Mouse (Mus musculus) limb, embryonic 12.5 days (tissue): ENCODE data around the gene Adh7. TPM values are rescaled to one million over a fixed set of nuclear protein-coding genes. Genes with fewer than 3 reads are reported as not detected.

Source experiments
- ATAC-seq: fragments of 200-750 bp; cut with Nextera tagmentation; 2 replicates; pipeline ENCODE4 v1.8.0; 2017; ENCODE audit warnings: low read depth, moderate TSS enrichment; ENCODE audit not compliant: insufficient number of reproducible peaks, insufficient read depth, low FRiP score, low TSS enrichment
- H3K27ac ChIP-seq: fragments of 300-500 bp; sonication (generic); 2 replicates; pipeline ENCODE4 v1.5.1; 2016; ENCODE audit warnings: mild to moderate bottlenecking, moderate library complexity
- H3K27me3 ChIP-seq: fragments of 300-500 bp; sonication (generic); 2 replicates; pipeline ENCODE4 v1.6.1; 2016; ENCODE audit warnings: mild to moderate bottlenecking, moderate library complexity
- H3K36me3 ChIP-seq: fragments of 300-500 bp; sonication (generic); 2 replicates; pipeline ENCODE4 v1.6.1; 2016; ENCODE audit warnings: mild to moderate bottlenecking, moderate library complexity
- H3K4me1 ChIP-seq: fragments of 300-500 bp; sonication (generic); replicated peaks from 2 replicates; pipeline ENCODE4 v1.6.1; 2016
- H3K4me2 ChIP-seq: fragments of 300-500 bp; sonication (generic); 2 replicates; pipeline ENCODE4 v1.6.1; 2016; ENCODE audit warnings: mild to moderate bottlenecking, moderate library complexity
- H3K4me3 ChIP-seq: fragments of 300-500 bp; sonication (generic); replicated peaks from 2 replicates; pipeline ENCODE4 v1.5.1; 2016; ENCODE audit warnings: mild to moderate bottlenecking
- H3K9ac ChIP-seq: fragments of 300-500 bp; sonication (generic); replicated peaks from 2 replicates; pipeline ENCODE4 v1.6.1; 2016; ENCODE audit warnings: mild to moderate bottlenecking, moderate library complexity
- H3K9me3 ChIP-seq: fragments of 300-500 bp; sonication (generic); 2 replicates; pipeline ENCODE4 v1.6.1; 2016; ENCODE audit warnings: mild to moderate bottlenecking, moderate library complexity
- WGBS: fragments of 180-500 bp; shearing (Covaris S2); methylation state at CpG from one replicate; pipeline ENCODE4 v1.1.7; 2016; 5-methylcytosine and 5-hydroxymethylcytosine counted together
- polyA plus RNA-seq: library from polyadenylated mRNA; unstranded; fragments of >200 nt; fragmentation: Nextera tagmentation; extraction: Ambion mirVana; gene quantifications from 2 replicates; pipeline ENCODE4 v1.2.1, GENCODE M21; 2016

The Adh7 gene
- polyA plus RNA-seq, 1 experiment from 2014 or later: 0.20 TPM

DNA sequence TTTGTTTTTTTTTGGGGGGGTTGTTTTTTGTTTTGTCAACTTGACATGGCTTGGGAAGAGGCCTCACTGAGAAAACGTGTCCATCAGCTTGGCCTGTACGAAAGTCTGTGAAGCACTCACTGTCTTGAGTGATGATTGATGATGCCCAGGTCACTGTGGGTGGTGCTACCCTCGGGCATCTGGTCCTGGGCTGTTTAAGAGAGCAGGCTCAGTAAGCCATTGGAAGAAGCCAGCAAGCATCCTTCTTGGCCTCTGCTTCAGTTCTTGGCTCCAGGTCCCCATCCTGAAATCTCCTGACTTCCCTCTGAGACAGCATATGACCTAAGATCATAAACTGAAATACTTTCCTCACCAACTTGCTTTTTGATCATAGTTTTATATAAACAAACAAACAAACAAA, 37.8 kb downstream of the Adh7 start:
- 0 out of 2 replicates have a peak, but pooled peaks cover 2% of the 10 kb centered on the region for H3K27me3 ChIP-seq
- ATAC-seq: no peak
- H3K4me2 ChIP-seq: no peak overlapping the region
- H3K9ac ChIP-seq: no peak overlapping the region
- H3K27ac ChIP-seq: no peak overlapping the region
- no peak overlapping the region for H3K4me3 ChIP-seq
- H3K9me3 ChIP-seq: no peaks in the 10 kb centered on the region
- H3K36me3 ChIP-seq: no peaks in the 10 kb centered on the region
- peaks cover 8% of the 10 kb centered on the region; the same call in 1 of the 2 replicates for H3K4me1 ChIP-seq
- WGBS: 25% methylated on average over 3 of the region's 3 CpGs

DNA sequence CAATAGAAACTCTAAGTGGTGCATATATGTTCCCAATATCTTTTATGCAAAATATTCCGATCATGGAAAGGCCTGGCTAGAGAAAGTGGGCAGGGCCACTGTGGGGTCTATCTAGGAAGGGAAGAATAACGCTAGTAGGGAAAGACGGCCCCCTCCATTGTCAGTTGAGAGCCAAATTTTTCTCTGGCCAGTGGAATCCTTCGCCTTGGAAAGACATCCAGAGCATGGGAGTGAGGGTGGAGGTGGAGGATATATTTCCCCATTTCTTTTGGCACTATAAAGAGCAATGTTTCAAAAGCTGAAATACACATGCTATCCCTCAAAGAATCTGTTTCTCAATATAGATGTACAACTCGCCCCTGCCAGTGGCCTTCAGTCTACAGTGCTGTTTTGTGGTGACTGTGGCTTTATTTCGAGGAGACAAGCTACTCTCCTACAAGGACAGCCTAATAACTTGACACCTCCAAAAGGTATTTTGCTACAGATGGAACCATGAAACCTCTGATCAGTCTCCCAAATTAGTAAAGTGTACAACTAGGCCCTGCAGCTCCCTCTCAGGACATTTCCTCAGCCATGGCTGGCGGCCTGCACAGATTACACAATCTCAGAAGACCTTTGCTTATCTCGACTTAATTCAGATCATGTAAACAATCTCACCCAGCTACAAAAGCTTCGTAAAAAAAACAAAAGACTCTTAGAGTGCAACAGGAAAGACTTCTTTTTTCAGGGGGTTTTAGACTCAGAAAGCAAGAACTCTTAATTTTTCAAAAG, 38.4 kb downstream of the Adh7 start:
- Histone ChIP-seq H3K4me2 (no peak overlapping the region), H3K4me1 (peaks cover 8% of the 10 kb centered on the region; the same call in 1 of the 2 replicates), H3K4me3 (no peak overlapping the region), H3K27ac (no peak overlapping the region), H3K36me3 (no peaks in the 10 kb centered on the region), H3K9me3 (no peaks in the 10 kb centered on the region), H3K27me3 (0 out of 2 replicates have a peak, but pooled peaks cover 2% of the 10 kb centered on the region), H3K9ac (no peak overlapping the region)
- 70% methylated on average over 9 of the region's 9 CpGs for WGBS
- ATAC-seq: no peak

DNA sequence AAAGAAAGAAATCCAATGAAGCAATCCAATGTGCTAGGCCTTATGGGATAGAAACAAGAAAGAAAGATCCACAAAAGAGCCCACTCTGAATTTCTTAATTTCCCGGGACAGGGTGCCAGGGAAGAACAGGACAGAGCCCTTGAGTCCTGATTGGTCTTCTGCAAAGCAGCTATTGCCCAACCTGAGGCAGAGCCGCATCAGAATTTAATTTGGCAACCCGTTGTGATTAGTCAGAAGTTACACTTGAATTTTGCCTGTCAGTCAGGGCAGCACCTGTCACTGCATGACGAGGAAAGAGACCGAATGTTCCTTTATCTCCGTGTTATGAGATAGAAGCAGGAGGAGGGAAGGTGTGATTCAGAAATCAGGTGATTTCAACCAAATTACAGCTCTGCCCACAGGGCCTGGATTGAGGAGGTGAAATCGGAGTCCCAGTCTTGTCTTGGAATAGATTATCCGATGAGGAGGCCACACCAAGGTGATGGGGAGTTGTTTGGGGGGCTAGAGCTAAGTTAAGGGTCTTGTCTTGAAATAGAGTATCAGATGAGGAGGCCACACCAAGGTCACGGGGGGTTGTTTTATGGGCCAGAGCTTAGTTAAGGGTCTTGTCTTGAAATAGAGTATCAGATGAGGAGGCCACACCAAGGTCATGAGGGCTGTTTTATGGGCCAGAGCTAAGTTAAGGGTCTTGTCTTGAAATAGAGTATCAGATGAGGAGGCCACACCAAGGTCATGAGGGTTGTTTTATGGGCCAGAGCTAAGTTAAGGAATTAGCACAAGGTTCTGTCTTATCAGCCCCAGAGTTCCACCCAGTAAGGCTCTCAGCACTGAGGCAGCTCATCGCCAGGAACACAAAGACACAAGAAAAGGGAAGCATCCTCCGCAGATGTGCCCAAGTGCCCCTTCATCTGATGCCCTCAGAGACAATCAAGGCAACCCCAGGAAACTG, 43.4 kb downstream of the Adh7 start, which contains the start of gene Adh1:
Gene Adh1, plus strand, starts transcription at position 271 of the 949 bp plus-strand sequence.
- ATAC-seq: no peak
- Histone ChIP-seq H3K36me3 (no peaks in the 10 kb centered on the region), H3K27ac (no peak within 1 kb of the TSS), H3K4me3 (no peak within 1 kb of the TSS), H3K9me3 (no peaks in the 10 kb centered on the region), H3K4me1 (no peaks in the 10 kb centered on the region; the same call in 1 of the 2 replicates), H3K27me3 (0 out of 2 replicates have a peak, but pooled peaks cover 2% of the 10 kb centered on the region), H3K4me2 (no peak within 1 kb of the TSS), H3K9ac (no peak within 1 kb of the TSS)
- 75% methylated on average over 11 of the region's 11 CpGs for WGBS

DNA sequence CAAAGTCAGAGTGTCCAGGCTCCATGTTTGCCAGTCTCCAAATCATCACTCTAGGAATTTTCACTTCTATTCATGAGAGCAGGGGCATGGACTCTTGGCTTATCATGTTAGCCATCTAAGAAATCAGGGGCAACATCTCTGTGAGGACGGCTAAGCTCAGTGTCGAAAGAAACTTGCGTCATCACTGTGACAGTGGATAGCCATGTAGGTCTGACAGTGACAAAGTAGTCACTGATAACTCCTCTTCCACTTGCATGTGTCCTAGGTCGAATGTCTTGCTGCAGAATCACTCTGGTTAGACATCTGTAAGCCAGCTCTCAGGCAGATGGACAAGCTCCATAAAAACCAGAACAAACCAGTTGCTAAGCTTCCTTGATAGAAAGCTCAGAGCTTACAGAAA, 45.0 kb downstream of the Adh7 start:
- H3K27ac ChIP-seq: no peak overlapping the region
- H3K4me3 ChIP-seq: no peak overlapping the region
- no peak overlapping the region for H3K9ac ChIP-seq
- WGBS: 52% methylated on average over 4 of the region's 4 CpGs
- ATAC-seq: no peak
- no peaks in the 10 kb centered on the region for H3K27me3 ChIP-seq
- H3K36me3 ChIP-seq: no peaks in the 10 kb centered on the region
- no peaks in the 10 kb centered on the region; the same call in 1 of the 2 replicates for H3K4me1 ChIP-seq
- no peak overlapping the region for H3K4me2 ChIP-seq
- no peaks in the 10 kb centered on the region for H3K9me3 ChIP-seq

DNA sequence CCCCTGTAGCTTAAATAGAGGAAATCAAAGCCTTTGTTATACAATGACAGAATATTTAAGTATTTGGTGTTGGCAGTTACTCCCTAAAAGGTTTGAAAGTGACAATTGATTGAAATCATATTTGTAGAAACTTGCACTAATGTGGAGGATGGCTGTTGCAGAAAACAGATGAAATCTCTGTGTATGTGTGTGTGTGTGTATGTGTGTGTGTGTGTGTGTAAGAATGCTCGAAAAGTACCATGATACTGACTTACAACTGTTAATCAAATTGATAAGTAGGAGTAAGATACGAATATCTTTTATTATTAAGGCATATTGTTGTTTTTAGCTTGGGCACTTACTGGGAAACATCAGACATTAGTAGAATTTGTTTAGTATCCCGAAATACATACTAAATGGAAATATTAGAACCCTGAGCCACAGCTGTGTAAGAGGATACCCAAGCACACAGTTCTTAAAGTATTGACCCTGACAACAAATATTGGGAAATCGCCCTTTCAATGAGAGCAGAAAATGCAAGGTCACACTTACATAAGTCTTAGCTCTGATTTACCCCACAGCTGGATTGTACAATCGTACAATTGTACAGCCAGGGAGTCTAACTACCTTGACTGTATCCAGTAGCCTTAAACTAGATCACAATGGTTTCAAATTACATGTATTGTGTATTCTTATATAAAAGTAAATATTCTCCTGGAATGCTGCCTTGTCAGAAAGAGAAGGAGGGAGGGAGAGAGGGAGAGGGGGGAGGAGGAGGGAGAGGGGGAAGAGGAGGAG, 45.8 kb downstream of the Adh7 start:
- H3K36me3 ChIP-seq: no peaks in the 10 kb centered on the region
- WGBS: 74% methylated on average over 5 of the region's 5 CpGs
- ATAC-seq: no peak; the same call in 1 of the 2 replicates

DNA sequence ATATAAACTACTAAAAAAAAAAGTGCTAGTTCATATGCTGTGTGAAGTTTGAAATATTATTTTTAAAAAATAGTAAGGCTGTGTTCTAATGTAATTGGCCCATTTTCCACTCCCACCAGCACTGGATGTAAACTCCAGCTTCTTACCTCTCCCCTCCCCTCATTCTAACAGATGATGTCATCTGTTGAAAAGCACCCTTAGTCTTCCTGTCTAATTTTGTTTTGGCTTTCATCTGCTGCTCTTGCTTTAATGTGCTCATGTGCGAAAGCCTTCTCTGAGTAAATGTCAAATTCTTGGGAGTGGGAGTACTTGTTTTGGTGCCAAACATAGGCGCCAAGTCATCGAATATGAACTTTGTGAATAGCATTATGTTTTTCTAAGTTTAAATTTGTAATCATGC, 47.1 kb downstream of the Adh7 start:
- 78% methylated on average over 3 of the region's 3 CpGs for WGBS
- ATAC-seq: no peak
- no peak overlapping the region for H3K27ac ChIP-seq
- H3K9me3 ChIP-seq: no peaks in the 10 kb centered on the region
- H3K27me3 ChIP-seq: no peaks in the 10 kb centered on the region
- no peaks in the 10 kb centered on the region for H3K36me3 ChIP-seq
- no peak overlapping the region for H3K9ac ChIP-seq
- no peak overlapping the region for H3K4me2 ChIP-seq
- no peak overlapping the region for H3K4me3 ChIP-seq
- no peaks in the 10 kb centered on the region; the same call in 1 of the 2 replicates for H3K4me1 ChIP-seq

More for the DNA sequence above, 45.8 kb downstream of the Adh7 start:
- Histone ChIP-seq H3K9me3 (no peaks in the 10 kb centered on the region), H3K27me3 (no peaks in the 10 kb centered on the region), H3K27ac (no peak overlapping the region), H3K4me1 (no peaks in the 10 kb centered on the region; the same call in 1 of the 2 replicates), H3K9ac (no peak overlapping the region), H3K4me3 (no peak overlapping the region), H3K4me2 (no peak overlapping the region)

DNA sequence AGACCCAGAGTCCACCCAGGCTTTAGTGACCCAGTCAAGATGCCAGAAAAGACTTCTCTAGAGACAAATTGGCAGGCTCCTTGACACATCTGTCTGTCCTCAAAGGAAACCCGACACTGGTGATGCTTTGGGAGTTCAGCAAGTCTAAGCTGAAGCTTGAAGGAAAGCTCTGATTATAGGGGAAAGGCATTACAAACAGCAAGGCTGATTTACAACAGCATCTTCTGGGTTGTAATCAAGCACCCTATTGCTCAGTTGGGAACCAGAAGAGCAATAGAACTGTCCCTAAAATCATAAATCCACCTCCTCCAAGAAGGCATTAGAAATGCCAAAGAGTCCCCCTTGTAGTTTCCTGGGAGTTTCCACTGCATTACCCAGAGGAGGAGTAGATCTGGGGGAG, 52.9 kb downstream of the Adh7 start:
- 0 out of 2 replicates have a peak, but pooled peaks cover 5% of the 10 kb centered on the region for H3K4me1 ChIP-seq
- no peak for ATAC-seq
- no peak overlapping the region for H3K27ac ChIP-seq
- no peak overlapping the region for H3K4me3 ChIP-seq
- H3K4me2 ChIP-seq: no peak overlapping the region
- no peaks in the 10 kb centered on the region for H3K36me3 ChIP-seq
- WGBS: 0% methylated on average over 1 of the region's 1 CpGs
- H3K27me3 ChIP-seq: no peaks in the 10 kb centered on the region; the same call in 1 of the 2 replicates
- H3K9ac ChIP-seq: no peak overlapping the region
- H3K9me3 ChIP-seq: no peaks in the 10 kb centered on the region

DNA sequence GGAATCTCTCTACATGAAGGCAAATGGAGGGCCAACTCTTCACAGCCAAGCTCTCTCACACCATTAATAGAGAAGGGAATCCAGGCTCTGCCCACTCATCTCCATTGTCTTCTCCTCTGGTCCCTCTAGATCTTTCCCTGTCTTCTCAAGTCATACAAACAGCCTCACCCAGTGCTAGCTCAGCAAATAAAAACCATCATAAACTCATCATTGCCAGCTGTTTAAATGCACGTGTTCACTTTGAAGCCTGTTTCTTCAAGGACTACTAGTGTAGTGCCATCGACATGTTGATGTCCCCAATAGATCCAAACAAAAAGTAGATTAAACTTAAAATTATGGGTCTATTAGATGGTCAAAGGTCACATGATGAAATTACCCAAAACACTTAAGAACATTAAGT, 53.7 kb downstream of the Adh7 start:
- WGBS: 39% methylated on average over 2 of the region's 2 CpGs
- Histone ChIP-seq H3K9me3 (no peaks in the 10 kb centered on the region), H3K4me1 (0 out of 2 replicates have a peak, but pooled peaks cover 5% of the 10 kb centered on the region), H3K27ac (no peak overlapping the region), H3K36me3 (no peaks in the 10 kb centered on the region), H3K9ac (no peak overlapping the region), H3K4me2 (no peak overlapping the region), H3K4me3 (no peak overlapping the region), H3K27me3 (no peaks in the 10 kb centered on the region; the same call in 1 of the 2 replicates)
- no peak for ATAC-seq

DNA sequence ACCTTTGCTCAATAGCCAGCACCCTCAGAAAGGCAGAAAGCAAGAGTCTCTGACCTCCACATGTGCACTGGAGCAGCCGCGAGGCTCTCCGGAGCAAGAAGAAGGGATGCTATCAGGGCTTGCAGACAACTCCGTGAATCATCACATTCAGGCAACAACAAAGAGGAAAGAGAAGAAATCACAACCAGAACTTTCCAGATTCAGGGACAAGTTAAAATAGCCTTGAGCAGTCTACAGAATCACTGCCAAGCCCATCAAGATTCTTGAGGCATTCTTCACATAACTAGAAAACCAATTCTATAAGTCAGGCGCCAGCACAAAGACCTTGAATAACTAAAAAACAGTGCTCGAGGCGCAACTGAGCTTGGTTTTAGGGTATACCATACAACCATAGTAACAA, 55.5 kb downstream of the Adh7 start:
- H3K27ac ChIP-seq: no peak overlapping the region
- ATAC-seq: no peak
- no peaks in the 10 kb centered on the region; the same call in 1 of the 2 replicates for H3K27me3 ChIP-seq
- WGBS: 80% methylated on average over 7 of the region's 7 CpGs
- H3K4me2 ChIP-seq: no peak overlapping the region
- no peak overlapping the region for H3K4me3 ChIP-seq
- H3K36me3 ChIP-seq: no peaks in the 10 kb centered on the region
- H3K4me1 ChIP-seq: peaks cover 5% of the 10 kb centered on the region; the same call in 1 of the 2 replicates
- no peak overlapping the region for H3K9ac ChIP-seq
- no peaks in the 10 kb centered on the region for H3K9me3 ChIP-seq

DNA sequence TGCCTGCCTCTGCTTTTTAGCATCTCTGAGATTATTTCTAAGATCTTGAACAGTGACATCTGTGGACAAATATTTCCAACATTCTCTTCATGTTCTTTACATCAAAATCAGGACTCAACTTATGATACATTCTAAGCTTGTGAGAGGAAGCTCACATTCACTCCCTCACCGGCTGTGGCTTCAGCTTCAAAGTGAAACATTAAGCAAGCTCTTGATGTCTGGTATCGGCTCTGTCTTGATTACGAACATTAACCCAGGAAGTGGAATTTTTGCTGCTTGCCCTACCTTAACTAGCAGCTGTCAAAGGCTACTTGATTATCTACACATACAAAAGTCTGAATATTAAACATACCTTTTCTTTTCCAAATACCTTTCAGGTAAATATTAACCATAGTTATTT, 57.5 kb downstream of the Adh7 start:
- no peaks in the 10 kb centered on the region; the same call in 1 of the 2 replicates for H3K27me3 ChIP-seq
- no peak overlapping the region for H3K9ac ChIP-seq
- no peak overlapping the region for H3K4me3 ChIP-seq
- no peak overlapping the region for H3K27ac ChIP-seq
- no peak overlapping the region for H3K4me2 ChIP-seq
- no peaks in the 10 kb centered on the region for H3K36me3 ChIP-seq
- no peak for ATAC-seq
- 71% methylated on average over 3 of the region's 3 CpGs for WGBS
- peaks cover 5% of the 10 kb centered on the region; the same call in 1 of the 2 replicates for H3K4me1 ChIP-seq
- H3K9me3 ChIP-seq: no peaks in the 10 kb centered on the region
